Mouse (Mus musculus): Measurements from ENCODE around the gene 1810062G17Rik. TPM values are rescaled to one million over a fixed set of nuclear protein-coding genes. Genes with fewer than 3 reads are reported as not detected.

The 1810062G17Rik gene
- total and polyA plus RNA-seq, 2 experiments from 2014 or later: 0.23 TPM; not detected in 1

DNA sequence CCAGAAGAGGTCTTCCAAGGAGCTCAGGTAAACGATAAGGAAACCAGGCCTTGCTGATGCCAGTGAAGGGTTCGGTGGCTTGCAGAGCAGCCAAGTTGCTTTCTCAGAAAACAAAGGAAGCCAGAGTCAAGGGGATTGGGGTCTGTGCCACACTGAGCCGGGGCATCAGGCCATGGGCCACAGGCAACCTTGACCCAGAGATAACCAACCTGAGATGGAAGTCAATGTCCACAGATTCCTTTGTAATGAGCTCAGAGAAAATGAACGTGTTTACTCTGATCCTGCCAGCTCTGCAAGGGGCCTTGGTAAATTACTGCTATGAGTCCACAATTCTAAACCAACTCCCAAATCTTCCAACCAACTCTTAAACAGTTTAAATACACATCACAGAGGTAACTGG is 3.9 kb upstream of the 1810062G17Rik start:
- no peak for TF ChIP-seq CTCF (IDR thresholded peaks at IDR 0.05)
- H3K4me3 ChIP-seq (ENCODE audit: low read depth, low read length): no peak overlapping the region
- H3K4me2 ChIP-seq (ENCODE audit: low read depth, low read length, poor library complexity, severe bottlenecking): no peak overlapping the region
- H3K9me3 ChIP-seq (ENCODE audit: low read length): no peaks in the 10 kb centered on the region
- ATAC-seq (ENCODE audit: low FRiP score): no peak
- WGBS: 68% methylated on average over 4 of the region's 4 CpGs
- no peak for DNase-seq (ENCODE audit: low spot score)
- no peak overlapping the region for H3K9ac ChIP-seq (replicated peaks; ENCODE audit: low read length, poor library complexity, severe bottlenecking)
- H3K27ac ChIP-seq (ENCODE audit: low read depth, low read length): no peak overlapping the region
- no peaks in the 10 kb centered on the region; the same call in 1 of the 2 replicates for H3K27me3 ChIP-seq (ENCODE audit: insufficient read depth, low read length)
- 0 out of 2 replicates have a peak, but pooled peaks cover 7% of the 10 kb centered on the region for H3K4me1 ChIP-seq (ENCODE audit: insufficient read depth, low read length)
- H3K36me3 ChIP-seq (ENCODE audit: insufficient read depth, low read length): no peaks in the 10 kb centered on the region

DNA sequence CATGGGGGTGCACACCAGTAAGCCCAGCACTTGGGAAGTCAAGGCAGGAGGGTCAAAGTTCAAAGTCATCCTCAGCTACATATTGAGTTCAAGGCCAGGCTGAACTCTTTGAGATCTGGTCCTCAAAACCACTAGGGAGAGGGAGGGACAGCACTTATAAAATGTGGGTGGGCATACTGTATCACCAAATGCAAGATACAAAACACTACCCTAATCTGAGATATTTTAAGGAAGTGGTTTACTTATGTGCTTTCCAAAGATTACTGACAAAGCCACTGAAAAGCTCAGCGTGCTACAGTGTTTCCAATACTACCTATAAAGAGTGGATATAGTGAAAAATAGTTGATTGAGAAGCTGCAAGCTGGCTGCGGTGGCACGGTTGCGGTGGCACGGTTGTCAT is 2.5 kb upstream of the 1810062G17Rik start:
- Histone ChIP-seq H3K9me3 (ENCODE audit: low read length) (no peaks in the 10 kb centered on the region), H3K9ac (replicated peaks; ENCODE audit: low read length, poor library complexity, severe bottlenecking) (no peak overlapping the region), H3K4me2 (ENCODE audit: low read depth, low read length, poor library complexity, severe bottlenecking) (no peak overlapping the region), H3K4me1 (ENCODE audit: insufficient read depth, low read length) (0 out of 2 replicates have a peak, but pooled peaks cover 7% of the 10 kb centered on the region), H3K4me3 (ENCODE audit: low read depth, low read length) (no peak overlapping the region), H3K36me3 (ENCODE audit: insufficient read depth, low read length) (no peaks in the 10 kb centered on the region), H3K27me3 (ENCODE audit: insufficient read depth, low read length) (no peaks in the 10 kb centered on the region), H3K27ac (ENCODE audit: low read depth, low read length) (no peak overlapping the region)
- no peak for TF ChIP-seq CTCF (IDR thresholded peaks at IDR 0.05)
- ATAC-seq (ENCODE audit: low FRiP score): no peak
- WGBS: 96% methylated on average over 5 of the region's 5 CpGs
- no peak for DNase-seq (ENCODE audit: low spot score)

DNA sequence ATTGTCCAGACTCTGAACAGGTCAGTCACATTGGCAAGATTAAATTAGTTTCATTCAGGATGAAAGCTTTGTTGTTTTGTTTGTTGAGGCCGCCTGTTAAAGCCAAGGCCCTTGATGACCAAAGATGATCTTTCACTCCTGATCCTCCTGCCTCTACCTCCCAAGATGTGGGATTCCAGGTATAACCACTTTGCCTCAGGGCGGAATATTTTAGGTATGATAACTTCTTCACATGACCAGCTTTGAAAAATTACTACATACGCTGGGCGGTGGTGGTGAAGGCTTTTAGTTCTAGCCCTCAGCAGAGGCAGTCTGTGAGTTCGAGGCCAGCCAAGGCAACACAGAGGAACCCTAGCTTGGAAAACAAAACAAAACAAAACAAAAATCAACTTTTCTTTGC is 1.3 kb upstream of the 1810062G17Rik start:
- no peak for TF ChIP-seq CTCF (IDR thresholded peaks at IDR 0.05)
- Histone ChIP-seq H3K36me3 (ENCODE audit: insufficient read depth, low read length) (no peaks in the 10 kb centered on the region), H3K27ac (ENCODE audit: low read depth, low read length) (no peak overlapping the region), H3K9me3 (ENCODE audit: low read length) (no peaks in the 10 kb centered on the region), H3K9ac (replicated peaks; ENCODE audit: low read length, poor library complexity, severe bottlenecking) (no peak overlapping the region), H3K4me3 (ENCODE audit: low read depth, low read length) (no peak overlapping the region), H3K4me2 (ENCODE audit: low read depth, low read length, poor library complexity, severe bottlenecking) (peak overlapping the region; percentile 99), H3K27me3 (ENCODE audit: insufficient read depth, low read length) (no peaks in the 10 kb centered on the region), H3K4me1 (ENCODE audit: insufficient read depth, low read length) (0 out of 2 replicates have a peak, but pooled peaks cover 7% of the 10 kb centered on the region)
- DNase-seq (ENCODE audit: low spot score) (no peak), ATAC-seq (ENCODE audit: low FRiP score) (no peak)
- 85% methylated on average over 5 of the region's 5 CpGs for WGBS

DNA sequence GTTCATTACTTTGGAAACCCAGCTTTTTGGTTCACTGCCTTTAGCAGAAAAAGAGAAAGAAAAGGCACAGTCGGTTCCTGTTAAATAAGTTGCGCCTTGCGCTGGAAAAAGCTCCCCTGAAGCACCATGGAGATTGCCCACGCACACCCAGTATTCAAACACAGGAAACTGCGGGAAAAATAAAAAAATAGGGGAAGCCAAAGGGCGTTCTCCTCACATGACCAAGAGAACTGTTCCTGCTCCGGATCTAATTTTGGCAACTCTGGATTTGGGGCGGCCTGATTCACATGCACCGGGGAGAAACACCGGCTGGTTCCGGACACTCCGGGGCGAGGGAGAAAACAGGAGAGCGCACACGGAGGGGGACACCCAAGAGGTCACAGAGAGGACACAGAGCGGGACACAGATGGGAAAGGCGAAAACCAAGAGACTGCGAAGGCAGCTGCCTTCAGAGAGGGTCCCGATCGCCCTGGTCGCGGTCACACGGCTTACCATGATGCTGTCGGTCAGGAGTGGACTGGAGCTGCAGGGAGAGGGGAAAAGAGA is 726 bp upstream of the 1810062G17Rik start:
- no peaks in the 10 kb centered on the region for H3K27me3 ChIP-seq (ENCODE audit: insufficient read depth, low read length)
- peak overlapping the region; percentile 99 for H3K4me2 ChIP-seq (ENCODE audit: low read depth, low read length, poor library complexity, severe bottlenecking)
- WGBS: 2% methylated on average over 24 of the region's 24 CpGs
- H3K9me3 ChIP-seq (ENCODE audit: low read length): no peaks in the 10 kb centered on the region
- no peak for TF ChIP-seq CTCF (IDR thresholded peaks at IDR 0.05)
- peak overlapping the region; percentile 57 for H3K9ac ChIP-seq (replicated peaks; ENCODE audit: low read length, poor library complexity, severe bottlenecking)
- peak overlapping the region; percentile 51 for H3K4me3 ChIP-seq (ENCODE audit: low read depth, low read length)
- H3K4me1 ChIP-seq (ENCODE audit: insufficient read depth, low read length): 0 out of 2 replicates have a peak, but pooled peaks cover 7% of the 10 kb centered on the region
- DNase-seq (ENCODE audit: low spot score) (no peak), ATAC-seq (ENCODE audit: low FRiP score) (peak; percentile 42)
- H3K27ac ChIP-seq (ENCODE audit: low read depth, low read length): peak overlapping the region; percentile 59; the same call in 1 of the 2 replicates
- no peaks in the 10 kb centered on the region for H3K36me3 ChIP-seq (ENCODE audit: insufficient read depth, low read length)

DNA sequence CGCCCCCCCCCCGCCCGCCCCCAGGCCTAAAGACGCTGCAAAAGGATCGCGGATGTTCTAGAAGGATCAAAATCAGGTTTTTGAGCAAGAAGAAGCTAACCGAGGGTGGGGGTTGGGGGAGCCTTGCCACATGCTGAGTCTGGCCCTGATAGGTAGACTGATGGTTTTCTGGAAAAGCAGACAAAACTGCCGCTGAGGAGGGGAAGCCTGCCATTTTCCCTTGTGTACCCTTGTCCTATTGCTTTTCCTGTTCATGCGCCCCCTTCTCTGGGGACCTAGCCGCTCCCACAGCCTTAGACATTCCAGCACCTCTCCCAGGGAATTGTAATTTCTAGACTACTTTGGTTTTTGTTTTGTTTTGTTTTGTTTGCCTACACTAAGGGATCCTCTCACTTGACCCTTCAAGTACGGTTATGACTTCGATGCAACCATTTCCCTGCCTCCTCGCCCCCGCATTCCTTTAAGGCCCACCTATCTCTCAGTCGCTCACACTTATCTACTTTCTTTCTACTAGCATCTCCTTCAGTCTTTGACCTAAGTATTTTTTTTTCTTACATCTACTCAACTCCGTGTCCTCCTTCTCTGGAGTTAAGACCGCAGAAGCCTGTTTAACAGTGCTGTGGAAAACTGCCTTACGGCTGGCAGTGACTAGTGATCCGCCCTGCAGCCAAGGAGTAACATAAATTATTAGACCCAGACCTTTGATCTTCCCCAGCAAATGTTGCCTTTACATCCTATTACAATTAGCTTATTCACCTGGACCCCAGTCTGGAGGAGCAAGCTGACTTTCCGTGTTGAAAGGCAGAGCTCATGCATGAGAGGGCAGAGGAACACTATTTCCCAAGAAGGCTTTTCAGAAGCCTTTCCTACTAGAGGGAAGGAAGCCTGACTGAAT is 771 bp downstream of the 1810062G17Rik start:
- Histone ChIP-seq H3K4me2 (ENCODE audit: low read depth, low read length, poor library complexity, severe bottlenecking) (peak overlapping the region; percentile 99), H3K27me3 (ENCODE audit: insufficient read depth, low read length) (no peaks in the 10 kb centered on the region), H3K36me3 (ENCODE audit: insufficient read depth, low read length) (no peaks in the 10 kb centered on the region), H3K4me1 (ENCODE audit: insufficient read depth, low read length) (0 out of 2 replicates have a peak, but pooled peaks cover 7% of the 10 kb centered on the region), H3K4me3 (ENCODE audit: low read depth, low read length) (peak overlapping the region; percentile 51), H3K9ac (replicated peaks; ENCODE audit: low read length, poor library complexity, severe bottlenecking) (peak overlapping the region; percentile 57), H3K27ac (ENCODE audit: low read depth, low read length) (no peak overlapping the region), H3K9me3 (ENCODE audit: low read length) (no peaks in the 10 kb centered on the region)
- DNase-seq (ENCODE audit: low spot score): no peak
- 0 out of 2 replicates have a peak, but pooled peaks have one; percentile 5 for ATAC-seq (ENCODE audit: low FRiP score)
- no peak for TF ChIP-seq CTCF (IDR thresholded peaks at IDR 0.05)
- WGBS: 41% methylated on average over 20 of the region's 20 CpGs

DNA sequence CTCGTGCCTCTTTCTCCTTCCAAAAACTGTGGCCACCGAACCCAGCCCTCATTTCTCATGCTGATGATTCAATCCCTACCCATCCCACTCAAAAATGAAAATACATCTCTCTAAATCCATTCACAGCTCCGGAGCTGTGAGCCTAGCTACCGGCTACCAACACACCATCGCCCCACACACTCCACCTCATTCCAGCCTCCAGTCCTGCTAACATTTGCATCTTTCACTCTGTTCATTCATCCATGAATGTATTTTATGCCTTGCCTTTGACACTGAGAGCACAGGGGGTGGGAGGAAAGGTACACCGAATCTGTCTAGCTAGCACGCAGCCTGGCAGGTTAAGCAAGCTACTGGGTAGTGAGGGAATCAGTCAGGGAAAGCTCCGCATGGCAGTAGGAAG is 3.0 kb downstream of the 1810062G17Rik start:
- Histone ChIP-seq H3K4me1 (ENCODE audit: insufficient read depth, low read length) (peaks cover 12% of the 10 kb centered on the region; the same call in 1 of the 2 replicates), H3K4me3 (ENCODE audit: low read depth, low read length) (no peak overlapping the region), H3K9me3 (ENCODE audit: low read length) (no peaks in the 10 kb centered on the region), H3K4me2 (ENCODE audit: low read depth, low read length, poor library complexity, severe bottlenecking) (no peak overlapping the region), H3K36me3 (ENCODE audit: insufficient read depth, low read length) (no peaks in the 10 kb centered on the region), H3K27ac (ENCODE audit: low read depth, low read length) (no peak overlapping the region), H3K9ac (replicated peaks; ENCODE audit: low read length, poor library complexity, severe bottlenecking) (no peak overlapping the region), H3K27me3 (ENCODE audit: insufficient read depth, low read length) (no peaks in the 10 kb centered on the region)
- 76% methylated on average over 8 of the region's 8 CpGs for WGBS
- ATAC-seq (ENCODE audit: low FRiP score) (no peak), DNase-seq (ENCODE audit: low spot score) (no peak)
- TF ChIP-seq CTCF (IDR thresholded peaks at IDR 0.05): no peak

Measured in midbrain, postnatal 0 days (tissue).